Mouse (Mus musculus) cerebellum, adult 9-11 months (tissue): ENCODE data around the gene Camk2g.
A peak's percentile ranks its signal among the peaks of the same experiment; 100 is the strongest.

Source experiments
- DNase-seq: peaks from one replicate; pipeline ENCODE4 v3.0.0; 2022

The Camk2g gene

GRCm38 (mm10) chr14:20793758-20794531, at the start of gene Camk2g:
Gene Camk2g, minus strand, starts transcription at chr14:20794088.
- peak; percentile 87 for DNase-seq

DNA sequence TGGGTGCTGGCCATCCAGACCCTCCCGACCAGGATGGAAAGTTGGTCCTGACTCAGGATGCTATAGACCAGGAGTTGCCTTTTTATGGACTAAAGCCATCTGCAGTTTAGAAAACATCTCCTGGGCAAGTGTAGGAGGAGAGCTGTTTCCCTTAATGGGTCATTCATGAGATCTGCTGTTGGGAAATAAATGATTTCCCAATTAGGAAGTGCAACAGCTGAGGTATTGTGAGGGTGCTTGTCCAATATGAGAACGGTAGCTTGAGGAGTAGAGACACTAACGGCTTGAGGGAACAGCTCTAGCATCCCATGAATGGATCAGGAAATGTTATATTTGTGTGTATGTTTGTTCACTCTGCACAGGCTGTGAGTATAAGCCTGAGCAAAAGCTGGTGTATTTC, 48.7 kb upstream of the Camk2g start:
- no peak for DNase-seq

- no peak for DNase-seq
Measured at GRCm38 (mm10) chr14:20841526-20841925, 47.6 kb upstream of the Camk2g start.

- no peak for DNase-seq
Measured at GRCm38 (mm10) chr14:20837681-20838080, 43.8 kb upstream of the Camk2g start.

DNA sequence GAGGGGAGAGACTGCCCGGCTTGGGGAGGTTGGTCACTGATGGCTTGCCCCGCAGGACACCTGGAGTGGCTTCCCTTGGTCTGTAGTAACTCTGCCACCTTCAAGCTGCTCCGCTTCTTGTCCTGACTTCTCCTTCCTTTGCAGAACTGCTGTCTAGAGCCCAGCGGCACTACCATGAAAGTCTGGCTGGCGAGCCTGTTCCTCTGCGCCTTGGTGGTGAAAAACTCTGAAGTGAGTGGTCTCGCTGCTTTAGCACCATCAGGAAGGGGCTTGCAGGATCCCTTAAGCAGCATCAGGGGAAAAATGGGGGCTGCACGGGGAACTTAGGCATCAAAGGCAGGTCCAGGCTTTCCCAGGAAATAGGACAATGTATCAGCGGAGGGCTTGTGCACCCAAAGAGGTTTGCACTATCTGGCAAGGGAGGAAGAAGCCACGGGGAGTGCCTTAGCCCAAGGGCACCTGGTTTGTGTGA, 43.1 kb upstream of the Camk2g start:
- peak; percentile 1 for DNase-seq

GRCm38 (mm10) chr14:20836171-20836904, 42.5 kb upstream of the Camk2g start, which contains the start of gene Plau:
Gene Plau, plus strand, starts transcription at chr14:20836660.
- DNase-seq = peak; percentile 49

DNA sequence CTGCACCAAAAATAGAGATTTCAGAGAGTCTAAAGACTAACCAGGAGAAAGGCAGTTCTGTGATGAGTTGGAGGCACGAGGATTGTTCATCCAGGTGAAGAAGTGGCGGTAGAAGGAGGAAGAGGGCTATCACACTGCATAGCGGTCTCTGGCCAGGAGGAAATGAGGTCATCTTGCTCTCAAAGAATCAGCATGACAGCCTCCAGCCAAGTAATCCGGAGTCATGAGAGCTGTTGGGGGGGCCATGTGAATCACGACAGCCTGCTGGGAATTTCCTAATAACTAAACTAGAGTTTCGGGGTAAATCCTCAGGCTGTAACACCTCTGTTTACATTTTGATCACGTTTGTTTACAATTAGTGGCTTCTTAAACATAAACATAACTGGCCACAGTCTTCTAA, 40.2 kb upstream of the Camk2g start:
- no peak for DNase-seq

DNA sequence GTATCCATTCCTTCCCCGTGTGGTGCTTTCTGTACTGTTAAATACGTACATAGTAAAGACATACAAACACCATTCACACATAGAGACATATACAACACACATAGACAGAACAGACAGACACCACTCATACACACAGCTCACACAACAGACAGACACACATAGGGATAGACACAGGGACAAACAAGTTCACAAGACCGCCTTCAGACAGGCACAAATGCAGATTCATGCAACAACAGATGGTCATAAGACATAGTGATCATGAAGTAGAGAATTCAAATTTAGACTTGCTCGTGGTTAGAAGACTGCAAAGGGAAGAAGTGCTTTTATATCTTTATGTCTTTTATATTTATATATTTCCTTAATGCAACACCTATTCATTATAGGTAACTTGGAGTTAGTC, 39.6 kb upstream of the Camk2g start:
- no peak for DNase-seq

DNA sequence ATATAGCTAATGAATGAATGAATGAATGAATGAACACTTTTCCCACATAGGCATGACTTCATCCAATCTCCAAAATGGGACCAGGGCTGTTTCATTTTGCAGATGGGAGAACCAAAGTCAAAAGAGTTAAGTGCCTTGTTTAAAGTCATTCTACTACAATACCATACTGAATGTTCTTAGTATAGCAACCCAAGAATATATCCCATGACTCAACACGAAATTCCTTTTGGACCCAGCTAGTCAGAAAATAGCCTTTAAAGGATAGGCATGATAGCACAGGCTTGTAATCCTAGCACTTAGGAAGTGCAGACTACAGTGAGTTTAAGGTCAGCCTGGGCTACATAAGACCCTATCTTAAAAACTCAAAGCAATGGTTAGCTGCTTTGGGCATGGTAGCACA, 38.0 kb upstream of the Camk2g start:
- DNase-seq = no peak

GRCm38 (mm10) chr14:20831141-20831910, 37.4 kb upstream of the Camk2g start:
- no peak for DNase-seq

DNA sequence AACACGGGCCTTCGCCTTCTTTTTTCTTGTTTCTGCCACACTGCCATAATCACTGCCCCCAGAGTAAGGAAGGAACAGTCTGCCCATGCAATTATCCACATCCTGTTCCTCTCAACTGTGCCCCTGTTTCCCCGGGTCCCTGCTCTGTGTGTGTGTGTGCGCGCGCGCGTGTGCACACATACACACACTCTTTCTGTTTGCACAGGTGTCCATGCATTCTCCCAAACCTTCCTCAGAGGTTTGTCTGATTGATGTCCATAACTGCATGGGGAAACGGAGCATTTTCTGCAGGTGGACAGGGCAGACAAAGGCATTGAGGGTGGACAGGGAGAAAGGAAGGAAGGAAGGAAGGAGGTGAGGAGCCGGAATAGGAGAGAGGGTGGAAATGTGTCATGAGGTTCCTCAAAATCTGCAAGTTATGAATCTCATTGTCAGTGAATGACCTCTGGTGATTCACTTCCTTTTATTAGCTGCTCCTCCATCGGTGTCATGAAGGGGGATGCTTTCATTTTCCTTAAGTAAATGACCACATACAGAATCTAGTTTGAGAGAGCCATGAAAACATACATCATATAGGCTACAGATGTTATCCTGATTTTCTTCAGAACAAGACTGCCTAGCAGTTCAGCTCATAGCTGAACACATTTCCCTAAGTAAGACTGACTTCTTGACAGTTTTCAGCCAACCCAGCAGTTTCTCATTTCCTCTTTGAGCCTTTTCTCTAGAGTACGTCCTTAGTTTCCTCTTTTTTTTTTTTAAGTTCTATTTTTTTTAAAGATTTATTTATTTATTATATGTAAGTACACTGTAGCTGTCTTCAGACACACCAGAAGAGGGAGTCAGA, 35.9 kb upstream of the Camk2g start:
- DNase-seq = no peak

GRCm38 (mm10) chr14:20828524-20828923, 34.6 kb upstream of the Camk2g start:
- DNase-seq = no peak

DNA sequence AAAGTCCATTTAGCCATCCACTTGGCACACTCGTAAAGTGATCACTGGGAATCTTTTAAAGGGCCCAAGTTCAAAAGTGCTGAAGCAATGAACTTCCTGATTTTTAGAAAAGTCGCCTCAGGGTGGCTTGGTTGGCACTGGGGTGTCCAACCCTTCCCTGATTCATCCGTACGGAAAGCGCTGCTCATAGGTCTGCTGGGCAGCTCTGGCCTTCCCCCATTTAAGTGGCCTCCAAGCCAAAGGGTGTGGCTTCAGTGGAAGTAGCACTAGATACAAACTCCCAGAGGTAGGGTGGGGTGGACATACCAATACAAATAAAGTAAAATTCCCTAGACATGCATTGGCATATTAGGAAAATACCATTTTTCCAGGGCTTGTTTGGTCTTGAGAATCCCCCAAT, 33.6 kb upstream of the Camk2g start:
- DNase-seq = no peak

GRCm38 (mm10) chr14:20827061-20827460, 33.2 kb upstream of the Camk2g start:
- no peak for DNase-seq

GRCm38 (mm10) chr14:20825516-20825915, 31.6 kb upstream of the Camk2g start:
- no peak for DNase-seq

DNA sequence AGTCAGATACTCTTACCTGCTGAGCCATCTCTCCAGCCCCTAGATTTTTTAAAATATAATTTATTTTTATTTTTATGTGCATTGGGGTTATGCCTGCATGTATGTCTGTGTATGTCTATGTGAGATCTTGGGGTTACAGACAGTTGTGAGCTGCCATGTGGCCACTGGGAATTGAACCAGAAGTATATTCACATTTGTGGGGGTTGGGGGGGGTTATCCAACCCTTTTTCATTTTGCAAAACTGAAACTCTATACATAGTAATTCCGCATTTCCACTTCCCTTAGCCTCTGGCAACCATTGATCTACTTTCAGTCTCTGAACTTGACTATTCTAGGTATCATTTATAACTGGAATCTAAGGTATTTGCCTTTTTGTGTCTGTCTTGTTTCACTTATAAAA, 30.6 kb upstream of the Camk2g start:
- no peak for DNase-seq

GRCm38 (mm10) chr14:20815448-20815847, 21.6 kb upstream of the Camk2g start:
- DNase-seq = no peak

GRCm38 (mm10) chr14:20811779-20812406, 18.0 kb upstream of the Camk2g start:
- no peak for DNase-seq

- no peak for DNase-seq
Measured at GRCm38 (mm10) chr14:20811236-20811635, 17.3 kb upstream of the Camk2g start.

DNA sequence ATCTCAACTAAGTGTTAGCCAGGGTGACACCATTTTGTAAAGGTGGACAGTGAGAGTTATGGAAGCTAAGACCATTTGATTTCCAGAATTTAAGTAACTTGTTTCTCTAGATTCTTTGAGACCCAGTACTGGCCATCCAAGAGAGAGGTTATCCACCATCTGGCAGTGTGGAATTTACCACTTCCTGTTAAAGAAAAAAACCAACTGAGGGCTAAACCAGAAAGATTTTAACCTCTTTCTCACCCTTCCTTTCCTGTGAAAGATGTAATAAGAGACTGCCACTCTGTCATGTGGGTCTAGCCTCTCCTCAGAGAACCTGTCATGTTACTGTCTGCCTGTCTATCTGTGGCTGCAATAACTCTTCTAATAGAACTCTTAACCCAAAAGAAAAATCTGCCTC, 15.9 kb upstream of the Camk2g start:
- no peak for DNase-seq

- no peak for DNase-seq
Measured at GRCm38 (mm10) chr14:20809349-20809748, 15.5 kb upstream of the Camk2g start.
